Mouse (Mus musculus) embryonic facial prominence, embryonic 15.5 days (tissue): ENCODE data around the gene Snx18. TPM values are rescaled to one million over a fixed set of nuclear protein-coding genes. Genes with fewer than 3 reads are reported as not detected.

Experiments
- ATAC-seq: fragments of 200-750 bp; cut with Nextera tagmentation; 2 replicates; pipeline ENCODE4 v1.8.0; 2017; ENCODE audit warnings: low read depth, moderate TSS enrichment; ENCODE audit not compliant: insufficient number of reproducible peaks, low FRiP score, low TSS enrichment
- H3K27ac ChIP-seq: fragments of 300-500 bp; sonication (generic); replicated peaks from 2 replicates; pipeline ENCODE4 v1.5.1; 2015; ENCODE audit warnings: mild to moderate bottlenecking, inconsistent platforms
- H3K27me3 ChIP-seq: fragments of 300-500 bp; sonication (generic); 2 replicates; pipeline ENCODE4 v1.6.1; 2015; ENCODE audit warnings: inconsistent platforms
- H3K36me3 ChIP-seq: fragments of 300-500 bp; sonication (generic); 2 replicates; pipeline ENCODE4 v1.6.1; 2015; ENCODE audit warnings: mild to moderate bottlenecking, inconsistent platforms
- H3K4me1 ChIP-seq: fragments of 300-500 bp; sonication (generic); 2 replicates; pipeline ENCODE4 v1.6.1; 2015; ENCODE audit warnings: inconsistent platforms
- H3K4me2 ChIP-seq: fragments of 300-500 bp; sonication (generic); replicated peaks from 2 replicates; pipeline ENCODE4 v1.6.1; 2015; ENCODE audit warnings: mild to moderate bottlenecking, inconsistent platforms
- H3K4me3 ChIP-seq: fragments of 300-500 bp; sonication (generic); replicated peaks from 2 replicates; pipeline ENCODE4 v1.5.1; 2015; ENCODE audit warnings: mild to moderate bottlenecking, inconsistent platforms
- H3K9ac ChIP-seq: fragments of 300-500 bp; sonication (generic); 2 replicates; pipeline ENCODE4 v1.6.1; 2015; ENCODE audit warnings: inconsistent platforms
- H3K9me3 ChIP-seq: fragments of 300-500 bp; sonication (generic); replicated peaks from 2 replicates; pipeline ENCODE4 v1.6.1; 2016; ENCODE audit warnings: inconsistent platforms
- WGBS: fragments of 180-500 bp; shearing (Covaris S2); methylation state at CpG from one replicate; pipeline ENCODE4 v1.1.7; 2015; 5-methylcytosine and 5-hydroxymethylcytosine counted together
- polyA plus RNA-seq: library from polyadenylated mRNA; unstranded; fragments of >200 nt; fragmentation: Nextera tagmentation; extraction: Ambion mirVana; gene quantifications from 2 replicates; pipeline ENCODE4 v1.2.1, GENCODE M21; 2015

Gene Snx18
- polyA plus RNA-seq, 1 experiment from 2014 or later: 25.0 TPM

DNA sequence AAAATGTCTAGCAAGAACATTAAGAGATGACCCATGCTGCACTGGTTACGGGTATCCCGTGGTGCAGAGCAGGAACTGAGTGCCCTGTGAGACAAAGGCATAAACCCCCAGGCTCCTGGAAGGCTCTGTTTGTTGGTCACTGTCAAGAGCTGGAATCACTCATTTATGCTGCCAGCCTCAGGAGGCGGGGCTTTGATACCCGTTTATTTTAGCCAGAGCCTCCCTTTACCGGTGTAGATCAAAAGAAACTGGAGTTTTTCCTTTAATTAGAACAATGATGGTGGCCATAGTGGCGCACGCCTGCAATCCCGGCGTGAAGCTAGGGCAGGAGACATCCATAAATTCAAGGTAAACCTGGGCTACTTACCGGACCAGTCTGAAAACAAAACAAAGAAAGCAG is 12.7 kb downstream of the Snx18 start:
- Histone ChIP-seq H3K4me3 (no peak overlapping the region), H3K9ac (no peak overlapping the region), H3K27ac (no peak overlapping the region), H3K27me3 (no peaks in the 10 kb centered on the region), H3K4me2 (no peak overlapping the region), H3K36me3 (0 out of 2 replicates have a peak, but pooled peaks cover 3% of the 10 kb centered on the region), H3K4me1 (peaks cover 43% of the 10 kb centered on the region), H3K9me3 (no peaks in the 10 kb centered on the region)
- no peak for ATAC-seq
- 93% methylated on average over 10 of the region's 10 CpGs for WGBS

DNA sequence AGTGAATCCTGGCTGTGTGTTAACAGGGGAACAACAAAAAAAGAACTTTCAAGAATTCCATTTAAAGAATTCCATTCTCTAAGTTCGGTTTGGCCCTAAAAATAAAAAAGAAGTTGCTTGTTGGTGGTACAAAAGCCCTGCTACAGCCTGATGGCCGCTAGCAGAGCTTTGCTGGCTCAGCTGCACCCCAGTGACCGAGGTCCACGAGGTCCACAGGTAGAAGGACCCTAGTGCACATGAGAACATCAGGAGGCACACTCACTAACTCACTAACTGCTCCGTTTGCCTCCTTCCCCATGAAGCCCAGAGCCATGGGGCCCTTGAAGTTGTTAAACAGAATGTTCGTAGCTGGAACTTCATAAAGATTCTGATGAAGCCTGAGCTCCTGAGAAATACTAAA is 14.0 kb downstream of the Snx18 start:
- H3K4me2 ChIP-seq: no peak overlapping the region
- WGBS: 66% methylated on average over 6 of the region's 6 CpGs
- peaks cover 43% of the 10 kb centered on the region for H3K4me1 ChIP-seq
- H3K9me3 ChIP-seq: no peaks in the 10 kb centered on the region
- no peak overlapping the region for H3K27ac ChIP-seq
- H3K36me3 ChIP-seq: 0 out of 2 replicates have a peak, but pooled peaks cover 3% of the 10 kb centered on the region
- ATAC-seq: no peak
- no peak overlapping the region for H3K9ac ChIP-seq
- no peak overlapping the region for H3K4me3 ChIP-seq
- H3K27me3 ChIP-seq: no peaks in the 10 kb centered on the region

DNA sequence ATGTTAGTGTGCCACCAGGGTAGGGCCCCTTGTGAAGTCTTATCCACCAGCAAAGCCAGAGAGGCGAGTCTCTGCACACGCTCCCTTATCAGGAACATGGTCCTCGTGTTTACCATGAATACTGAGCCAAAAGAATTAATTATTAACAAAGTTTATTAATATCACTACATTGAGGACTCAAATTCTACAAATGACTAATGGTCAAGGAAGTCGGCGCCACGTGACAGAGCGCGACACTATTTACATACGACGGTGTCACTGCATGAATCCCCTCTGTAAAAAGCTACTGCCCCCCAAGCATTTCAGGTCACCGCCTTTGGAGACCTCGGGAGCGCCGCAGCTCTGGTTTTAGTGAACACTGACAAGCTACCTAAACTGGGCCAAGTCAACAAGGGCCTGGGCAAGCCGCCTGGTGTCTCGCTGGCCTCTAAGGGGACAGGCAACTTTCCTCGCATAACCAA is 15.5 kb downstream of the Snx18 start:
- WGBS: 94% methylated on average over 17 of the region's 17 CpGs
- Histone ChIP-seq H3K4me3 (no peak overlapping the region), H3K9ac (no peak overlapping the region), H3K27ac (no peak overlapping the region), H3K4me2 (no peak overlapping the region), H3K4me1 (peaks cover 34% of the 10 kb centered on the region), H3K9me3 (no peaks in the 10 kb centered on the region), H3K36me3 (0 out of 2 replicates have a peak, but pooled peaks cover 3% of the 10 kb centered on the region), H3K27me3 (no peaks in the 10 kb centered on the region)
- ATAC-seq: no peak

DNA sequence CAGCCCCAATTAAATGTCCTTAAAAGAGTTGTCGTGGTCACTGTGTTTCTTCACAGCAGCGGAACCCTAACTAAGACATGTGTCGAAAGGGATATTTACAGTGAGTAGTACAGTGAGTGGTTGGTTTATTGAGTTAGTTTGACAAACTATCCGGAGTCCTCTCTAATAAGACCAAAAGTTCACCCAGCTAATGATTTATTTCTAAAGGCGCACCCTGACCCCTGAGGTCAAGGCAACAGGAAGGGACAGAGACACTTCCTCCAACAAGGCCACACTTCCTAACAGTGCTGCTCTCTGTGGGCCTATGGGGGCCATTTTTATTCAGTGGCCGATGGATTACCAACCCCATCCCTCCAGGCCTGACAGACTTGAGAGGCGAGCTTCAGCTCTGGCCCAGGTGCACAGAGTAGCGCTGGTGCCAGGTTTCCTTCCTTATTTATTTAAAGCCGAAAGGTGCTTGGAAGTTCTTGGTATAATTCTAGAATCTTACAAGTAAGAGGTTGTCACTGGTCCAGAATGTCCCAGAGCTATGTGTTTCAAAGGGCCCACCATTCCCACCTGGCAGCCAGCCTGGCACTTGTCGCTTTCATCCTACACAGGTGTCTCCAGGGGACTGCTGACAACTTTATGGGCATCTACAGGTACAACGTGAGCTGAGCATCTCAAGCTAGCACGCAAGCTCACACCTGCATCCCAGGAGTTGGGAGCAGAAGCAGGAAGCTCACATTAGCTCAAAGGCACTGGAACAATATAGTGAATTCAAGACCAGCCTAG is 16.3 kb downstream of the Snx18 start:
- H3K9me3 ChIP-seq: no peaks in the 10 kb centered on the region
- H3K9ac ChIP-seq: no peak overlapping the region
- H3K4me3 ChIP-seq: no peak overlapping the region
- no peak overlapping the region for H3K4me2 ChIP-seq
- no peak overlapping the region for H3K27ac ChIP-seq
- no peaks in the 10 kb centered on the region for H3K27me3 ChIP-seq
- 0 out of 2 replicates have a peak, but pooled peaks cover 3% of the 10 kb centered on the region for H3K36me3 ChIP-seq
- no peak for ATAC-seq
- H3K4me1 ChIP-seq: peaks cover 37% of the 10 kb centered on the region
- 82% methylated on average over 12 of the region's 12 CpGs for WGBS

DNA sequence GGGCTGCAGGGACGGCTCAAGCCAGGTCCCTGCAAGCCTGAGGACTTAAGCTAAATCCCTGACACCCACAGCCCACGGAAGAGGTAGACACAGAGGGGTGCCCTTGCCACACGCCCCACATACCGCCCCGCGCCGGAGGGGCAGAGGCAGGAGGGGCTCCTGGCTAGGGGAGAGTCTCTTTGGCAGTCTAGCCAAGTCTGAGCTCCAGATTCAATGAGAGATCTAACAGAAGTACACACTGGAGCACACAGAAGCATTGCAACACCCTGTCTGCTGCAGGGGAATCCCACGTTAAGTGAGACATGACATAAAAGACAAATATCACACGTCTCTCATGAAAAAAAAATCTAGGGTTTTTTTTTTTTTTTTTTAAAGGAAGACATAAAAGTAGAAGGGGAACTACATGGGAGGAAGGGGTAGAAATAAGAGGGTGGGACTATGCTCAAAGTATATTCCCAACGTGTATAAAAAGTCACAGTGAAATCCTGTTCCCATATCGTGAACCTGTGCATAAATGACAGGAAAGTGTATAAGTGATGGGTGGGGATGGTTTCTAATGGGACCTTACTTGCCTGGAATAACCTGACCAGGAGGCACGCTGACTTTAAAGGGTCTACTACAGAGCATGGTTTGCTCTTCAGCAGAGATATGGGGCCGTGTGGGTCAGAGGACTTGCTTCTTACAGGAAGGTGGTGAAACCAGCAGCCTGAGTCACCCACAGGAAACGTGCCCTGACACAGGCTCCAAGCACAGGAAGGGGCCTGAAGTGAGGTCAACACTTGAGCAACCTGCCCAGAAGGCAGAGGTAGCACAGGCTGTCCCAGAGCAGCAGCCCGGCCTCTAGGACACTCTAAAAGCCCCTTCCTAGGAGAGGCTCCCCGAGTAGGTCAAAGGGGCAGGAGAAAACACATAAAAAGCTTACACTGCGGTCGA is 17.6 kb downstream of the Snx18 start:
- 87% methylated on average over 18 of the region's 18 CpGs for WGBS
- H3K27ac ChIP-seq: no peak overlapping the region
- H3K9me3 ChIP-seq: no peaks in the 10 kb centered on the region
- H3K9ac ChIP-seq: no peak overlapping the region
- H3K27me3 ChIP-seq: no peaks in the 10 kb centered on the region
- H3K4me1 ChIP-seq: peaks cover 41% of the 10 kb centered on the region
- H3K4me3 ChIP-seq: no peak overlapping the region
- no peak for ATAC-seq
- H3K36me3 ChIP-seq: 0 out of 2 replicates have a peak, but pooled peaks cover 3% of the 10 kb centered on the region
- H3K4me2 ChIP-seq: no peak overlapping the region

DNA sequence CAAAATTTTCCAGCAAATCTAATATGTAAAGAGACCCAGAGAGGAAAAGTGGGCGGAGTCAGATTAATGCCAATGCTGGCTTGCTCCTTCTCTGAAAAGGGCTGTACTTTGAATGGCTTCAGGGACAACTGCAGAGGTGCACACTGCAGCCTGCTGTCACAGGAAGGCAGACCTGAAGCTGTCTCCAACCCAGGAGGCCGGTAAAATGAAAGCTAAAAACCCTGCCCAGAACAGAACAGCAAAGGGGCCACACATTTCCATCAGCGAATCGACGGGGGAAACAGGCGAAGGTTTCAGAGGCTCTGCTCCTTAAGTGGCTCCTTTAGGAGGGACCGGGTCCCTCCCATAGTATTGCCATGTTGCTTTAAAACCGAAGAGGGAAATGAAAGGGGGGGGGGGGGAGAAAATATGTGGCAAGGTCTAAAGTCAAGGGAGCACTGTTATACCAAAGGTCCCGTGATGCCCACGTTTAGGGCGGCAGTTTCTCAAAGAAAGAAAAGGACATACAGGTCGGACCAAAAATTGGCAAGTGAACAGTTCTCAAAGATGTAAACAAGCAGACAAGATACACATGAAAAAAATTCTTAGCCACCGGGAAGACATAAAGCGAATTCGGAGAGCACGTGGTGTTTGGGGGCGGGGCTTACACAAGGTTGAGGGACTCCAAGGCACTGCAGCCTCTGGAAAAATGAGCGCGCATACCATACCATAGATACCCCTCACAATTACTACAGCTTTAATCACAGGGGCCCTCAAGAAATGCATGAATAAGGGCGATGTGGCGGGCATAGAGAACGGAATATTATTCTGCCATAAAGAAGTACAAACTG is 18.4 kb downstream of the Snx18 start:
- H3K27me3 ChIP-seq: no peaks in the 10 kb centered on the region
- H3K4me3 ChIP-seq: no peak overlapping the region
- 0 out of 2 replicates have a peak, but pooled peaks cover 3% of the 10 kb centered on the region for H3K36me3 ChIP-seq
- peaks cover 38% of the 10 kb centered on the region for H3K4me1 ChIP-seq
- no peak for ATAC-seq
- H3K4me2 ChIP-seq: no peak overlapping the region
- H3K9ac ChIP-seq: no peak overlapping the region
- no peak overlapping the region for H3K27ac ChIP-seq
- WGBS: 87% methylated on average over 22 of the region's 22 CpGs
- H3K9me3 ChIP-seq: no peaks in the 10 kb centered on the region

DNA sequence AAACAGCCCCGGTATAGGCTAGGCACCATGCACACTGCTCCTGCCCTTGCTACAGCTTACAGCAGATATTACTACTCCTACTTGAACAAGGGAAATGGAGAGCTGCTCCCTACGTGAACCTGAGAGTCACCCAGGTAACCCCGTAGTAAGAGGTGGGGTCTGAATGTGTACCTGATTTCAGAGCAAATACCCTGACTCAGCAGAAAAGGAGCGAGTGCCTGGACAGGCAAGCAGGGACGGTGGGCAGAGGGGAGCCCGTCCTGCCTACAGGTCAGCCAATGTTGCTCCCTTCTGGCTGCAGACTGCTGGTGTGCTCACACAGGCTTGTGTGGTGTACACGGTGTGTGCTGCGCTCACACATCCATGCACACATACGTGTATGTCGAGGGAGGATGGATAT is 20.7 kb downstream of the Snx18 start:
- Histone ChIP-seq H3K27ac (no peak overlapping the region), H3K36me3 (0 out of 2 replicates have a peak, but pooled peaks cover 6% of the 10 kb centered on the region), H3K27me3 (no peaks in the 10 kb centered on the region), H3K4me2 (no peak overlapping the region), H3K9ac (no peak overlapping the region), H3K4me1 (peaks cover 27% of the 10 kb centered on the region), H3K9me3 (no peaks in the 10 kb centered on the region), H3K4me3 (no peak overlapping the region)
- 84% methylated on average over 10 of the region's 10 CpGs for WGBS
- ATAC-seq: no peak

DNA sequence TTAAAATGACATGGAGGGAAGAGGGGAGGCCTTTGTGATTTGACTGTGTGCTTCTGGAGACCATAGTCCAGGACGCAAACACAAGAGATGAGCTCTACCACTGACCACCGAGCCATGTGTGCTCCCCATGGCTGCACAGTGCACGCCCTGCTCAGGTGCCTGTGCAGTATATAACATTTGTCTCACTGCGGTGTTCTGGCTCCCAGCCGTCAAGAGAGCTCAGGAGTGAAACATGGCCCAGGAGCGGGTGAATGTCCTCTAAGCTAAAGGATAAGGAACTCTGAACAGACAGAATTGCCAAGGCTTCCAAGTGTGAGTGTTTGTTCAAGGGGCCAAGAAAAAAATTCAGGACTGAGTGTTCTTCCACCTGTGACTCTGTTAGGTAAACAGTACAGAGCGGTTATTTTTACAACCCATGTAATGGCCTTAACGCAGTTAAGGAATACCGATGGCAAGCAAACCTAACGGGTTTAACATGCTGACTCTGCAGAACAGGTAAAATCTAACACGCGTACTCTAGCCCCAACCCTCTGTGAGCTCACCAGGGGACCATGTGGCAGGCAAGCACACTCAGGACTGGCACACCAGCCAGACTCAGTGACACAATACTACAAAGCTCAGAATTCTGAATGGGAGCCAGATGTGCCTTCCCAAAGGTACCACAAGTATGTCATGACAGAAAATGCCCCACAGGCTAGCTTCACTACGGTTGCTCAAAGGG is 21.4 kb downstream of the Snx18 start:
- Histone ChIP-seq H3K4me3 (no peak overlapping the region), H3K27ac (no peak overlapping the region), H3K36me3 (peaks cover 6% of the 10 kb centered on the region), H3K9ac (no peak overlapping the region), H3K4me2 (no peak overlapping the region), H3K4me1 (peaks cover 27% of the 10 kb centered on the region), H3K9me3 (no peaks in the 10 kb centered on the region), H3K27me3 (no peaks in the 10 kb centered on the region)
- ATAC-seq: no peak
- 65% methylated on average over 13 of the region's 13 CpGs for WGBS

DNA sequence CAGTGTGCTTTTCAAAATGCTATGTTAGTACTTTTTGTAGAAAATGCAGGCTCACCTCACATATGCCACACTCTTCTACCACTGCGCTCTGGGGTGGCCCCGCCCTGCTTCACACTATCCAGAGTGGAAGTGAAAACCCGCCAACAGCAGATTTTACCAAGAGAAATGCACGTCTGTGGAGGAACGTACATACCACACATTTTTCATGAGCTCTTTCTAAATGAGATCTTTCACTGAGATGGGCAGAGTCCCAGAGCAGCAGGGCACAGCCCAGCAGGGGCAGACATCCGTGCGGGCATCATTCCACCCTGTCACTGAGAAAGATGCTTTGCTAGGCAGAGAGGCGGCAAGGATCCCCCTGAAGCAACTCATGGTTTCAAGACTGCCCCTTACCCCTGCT is 22.4 kb downstream of the Snx18 start:
- Histone ChIP-seq H3K4me1 (peaks cover 27% of the 10 kb centered on the region), H3K4me2 (no peak overlapping the region), H3K9me3 (no peaks in the 10 kb centered on the region), H3K9ac (no peak overlapping the region), H3K27me3 (no peaks in the 10 kb centered on the region), H3K36me3 (peaks cover 10% of the 10 kb centered on the region), H3K27ac (no peak overlapping the region), H3K4me3 (no peak overlapping the region)
- 37% methylated on average over 8 of the region's 8 CpGs for WGBS
- peak; percentile 72; the same call in 1 of the 2 replicates for ATAC-seq

DNA sequence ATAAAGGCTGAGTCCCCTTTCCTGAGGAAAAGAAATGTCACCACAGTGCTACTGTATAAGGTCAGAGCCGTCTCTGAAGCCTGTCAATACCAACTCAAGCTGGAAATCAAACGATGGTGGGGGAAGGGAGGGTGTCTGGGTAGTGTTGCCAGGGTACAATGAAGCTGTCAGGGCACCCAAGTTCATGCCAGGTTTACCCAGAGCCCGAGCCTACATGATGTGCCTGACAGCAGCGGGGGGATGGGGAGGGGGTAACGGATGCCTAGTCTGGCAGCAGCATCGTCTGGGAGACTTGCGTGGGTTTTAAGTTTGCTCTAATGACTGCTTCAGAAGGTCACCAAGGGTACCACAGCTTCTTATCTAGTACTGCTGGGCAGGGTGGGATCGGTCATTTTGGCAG is 23.1 kb downstream of the Snx18 start:
- WGBS: 75% methylated on average over 8 of the region's 8 CpGs
- no peak overlapping the region for H3K4me2 ChIP-seq
- ATAC-seq: no peak

More for the DNA sequence above, 23.1 kb downstream of the Snx18 start:
- Histone ChIP-seq H3K27me3 (no peaks in the 10 kb centered on the region), H3K9me3 (no peaks in the 10 kb centered on the region), H3K4me1 (peaks cover 27% of the 10 kb centered on the region), H3K27ac (no peak overlapping the region), H3K4me3 (no peak overlapping the region), H3K36me3 (peaks cover 17% of the 10 kb centered on the region), H3K9ac (no peak overlapping the region)
